Mouse (Mus musculus): Measurements from ENCODE around the gene Drosha. TPM values are rescaled to one million over a fixed set of nuclear protein-coding genes. Genes with fewer than 3 reads are reported as not detected.

The Drosha gene
- polyA plus RNA-seq, 1 experiment from 2014 or later = 10.9 TPM

DNA sequence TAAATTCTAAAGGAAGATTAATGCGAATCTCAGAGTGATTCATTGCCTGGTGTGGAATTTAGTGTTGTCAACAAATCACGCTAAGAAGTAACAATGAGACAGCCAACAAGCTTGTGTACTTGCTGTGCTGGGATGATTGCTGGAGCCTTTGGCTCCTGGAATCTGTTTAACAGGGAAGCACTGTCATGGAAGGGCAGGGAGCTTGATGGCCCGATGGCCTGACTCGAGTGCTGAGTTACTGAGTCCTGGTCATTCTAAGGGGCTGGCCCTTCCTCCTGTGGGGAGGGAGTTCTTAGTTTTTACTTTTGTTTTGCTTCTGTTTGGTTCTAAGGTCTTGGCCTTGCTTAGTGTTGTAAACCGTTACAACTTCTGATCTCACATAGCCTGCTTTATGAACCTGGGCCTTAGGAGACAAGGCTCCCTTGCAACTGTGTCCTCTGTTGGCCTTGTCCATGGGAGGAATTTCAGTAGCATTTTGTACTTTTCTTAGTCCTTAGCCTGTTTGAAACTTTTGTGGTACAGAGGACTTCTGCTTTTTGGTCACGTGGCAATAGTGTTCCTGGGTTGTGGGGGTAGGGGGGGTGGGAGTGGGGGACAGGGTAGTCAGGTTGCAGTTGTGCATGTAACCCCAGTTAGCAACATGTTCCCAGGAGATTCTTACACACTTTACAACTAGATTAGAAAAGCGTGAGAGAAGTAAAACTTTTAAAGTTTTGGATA, 41.1 kb downstream of the Drosha start:
- WGBS (ENCODE audit: insufficient replicate concordance) = 65% methylated on average over 7 of the region's 7 CpGs

DNA sequence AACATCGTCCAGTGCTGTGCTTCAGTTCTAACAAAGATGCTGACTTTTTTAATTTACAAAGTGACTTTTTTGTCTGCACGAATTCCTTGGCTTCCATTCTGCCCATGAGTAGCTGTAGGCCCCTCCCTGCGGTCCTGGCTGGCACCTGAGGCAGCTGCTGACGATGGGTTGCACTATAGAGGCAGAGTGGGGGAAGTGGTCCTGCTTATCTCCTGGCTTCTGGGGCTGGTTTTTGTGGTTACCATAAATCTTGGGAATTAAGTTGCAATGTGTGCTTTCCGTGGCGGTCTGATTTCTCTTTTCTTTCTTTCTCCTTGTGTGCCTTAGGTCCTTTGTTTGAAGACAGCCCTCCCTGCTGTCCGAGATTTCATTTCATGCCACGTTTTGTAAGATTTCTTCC, 42.7 kb downstream of the Drosha start:
- no peak overlapping the region for H3K4me3 ChIP-seq (ENCODE audit: low read depth, low read length)
- no peaks in the 10 kb centered on the region for H3K27me3 ChIP-seq (ENCODE audit: control insufficient read depth, insufficient read depth, low read depth, low read length)
- 42% methylated on average over 8 of the region's 8 CpGs for WGBS (ENCODE audit: insufficient replicate concordance)
- H3K9ac ChIP-seq (ENCODE audit: low read depth, low read length) = no peak overlapping the region
- H3K9me3 ChIP-seq (replicated peaks; ENCODE audit: control insufficient read depth, low read length) = no peaks in the 10 kb centered on the region
- no peak for ATAC-seq (ENCODE audit: low read depth)
- H3K4me2 ChIP-seq (ENCODE audit: low read depth, low read length) = no peak overlapping the region
- peaks cover 9% of the 10 kb centered on the region for H3K36me3 ChIP-seq (ENCODE audit: control insufficient read depth, insufficient read depth)
- no peak overlapping the region for H3K27ac ChIP-seq (ENCODE audit: low read length)
- H3K4me1 ChIP-seq (ENCODE audit: control insufficient read depth, low read depth, low read length) = no peaks in the 10 kb centered on the region

More for the DNA sequence above, 41.1 kb downstream of the Drosha start:
- no peak overlapping the region for H3K27ac ChIP-seq (ENCODE audit: low read length)
- H3K9ac ChIP-seq (ENCODE audit: low read depth, low read length) = no peak overlapping the region
- no peaks in the 10 kb centered on the region for H3K27me3 ChIP-seq (ENCODE audit: control insufficient read depth, insufficient read depth, low read depth, low read length)
- no peaks in the 10 kb centered on the region for H3K9me3 ChIP-seq (replicated peaks; ENCODE audit: control insufficient read depth, low read length)
- no peak for ATAC-seq (ENCODE audit: low read depth)
- no peaks in the 10 kb centered on the region for H3K4me1 ChIP-seq (ENCODE audit: control insufficient read depth, low read depth, low read length)
- H3K36me3 ChIP-seq (ENCODE audit: control insufficient read depth, insufficient read depth) = peaks cover 18% of the 10 kb centered on the region
- H3K4me2 ChIP-seq (ENCODE audit: low read depth, low read length) = no peak overlapping the region
- H3K4me3 ChIP-seq (ENCODE audit: low read depth, low read length) = no peak overlapping the region

DNA sequence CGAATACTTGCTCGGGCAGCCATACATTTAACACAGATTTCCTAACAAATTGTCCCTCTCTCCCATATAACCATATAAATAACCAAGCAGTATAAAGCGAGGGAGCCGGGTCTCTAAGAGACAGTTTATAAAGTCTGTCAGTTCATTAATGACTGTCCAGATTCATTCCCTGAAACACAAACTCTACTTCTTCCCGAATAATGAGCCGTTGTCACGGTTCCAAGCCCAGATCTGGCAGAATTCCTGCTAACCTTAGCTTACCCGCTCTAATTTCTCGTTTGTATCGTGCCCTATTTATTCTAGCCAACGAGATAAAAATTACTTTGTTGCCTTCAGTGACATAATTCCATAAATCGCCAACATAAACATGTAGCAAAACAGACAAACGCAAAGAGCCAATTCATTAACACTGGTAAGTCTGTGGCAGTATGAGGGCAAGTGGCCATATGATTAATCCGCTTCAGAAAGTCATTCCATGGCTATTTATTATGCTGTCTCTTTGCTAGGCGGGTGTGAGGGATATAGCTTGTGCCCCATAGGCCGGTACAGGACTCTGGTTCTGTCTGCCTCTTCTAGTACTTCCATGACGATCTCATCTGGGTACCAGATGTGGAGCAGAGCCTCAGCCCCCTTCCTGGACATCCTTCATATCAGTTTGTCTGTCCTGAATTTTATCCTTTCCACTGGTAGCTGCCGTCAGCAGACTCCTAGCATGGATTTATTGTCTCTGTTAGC, 51.0 kb downstream of the Drosha start:
- WGBS (ENCODE audit: insufficient replicate concordance) = 78% methylated on average over 18 of the region's 18 CpGs
- no peaks in the 10 kb centered on the region for H3K27me3 ChIP-seq (ENCODE audit: control insufficient read depth, insufficient read depth, low read depth, low read length)
- no peaks in the 10 kb centered on the region; the same call in 1 of the 2 replicates for H3K36me3 ChIP-seq (ENCODE audit: control insufficient read depth, insufficient read depth)
- H3K4me1 ChIP-seq (ENCODE audit: control insufficient read depth, low read depth, low read length) = no peaks in the 10 kb centered on the region
- no peak overlapping the region for H3K9ac ChIP-seq (ENCODE audit: low read depth, low read length)
- no peaks in the 10 kb centered on the region for H3K9me3 ChIP-seq (replicated peaks; ENCODE audit: control insufficient read depth, low read length)
- no peak overlapping the region for H3K27ac ChIP-seq (ENCODE audit: low read length)
- H3K4me3 ChIP-seq (ENCODE audit: low read depth, low read length) = no peak overlapping the region
- no peak for ATAC-seq (ENCODE audit: low read depth)
- H3K4me2 ChIP-seq (ENCODE audit: low read depth, low read length) = no peak overlapping the region

DNA sequence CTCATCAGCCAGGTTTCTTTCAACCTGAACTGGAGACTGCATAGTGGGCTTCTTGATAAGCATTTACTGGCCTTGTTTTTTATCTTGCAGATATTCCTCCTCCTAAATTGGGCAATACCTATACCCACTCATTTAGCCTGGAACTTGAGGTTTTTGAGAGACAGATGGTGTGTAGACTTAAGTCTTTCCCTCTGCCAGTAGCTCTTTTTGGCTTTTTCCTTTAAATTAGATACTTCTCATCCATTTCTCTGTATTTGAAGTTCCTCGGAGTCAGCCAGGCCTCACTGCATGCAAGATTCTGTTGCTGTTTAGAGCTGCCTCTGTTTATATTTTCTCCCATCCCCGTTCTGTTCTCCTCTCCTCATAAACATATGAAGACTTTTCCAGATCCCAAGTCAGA, 51.7 kb downstream of the Drosha start:
- no peak overlapping the region for H3K4me2 ChIP-seq (ENCODE audit: low read depth, low read length)
- no peaks in the 10 kb centered on the region for H3K4me1 ChIP-seq (ENCODE audit: control insufficient read depth, low read depth, low read length)
- H3K9me3 ChIP-seq (replicated peaks; ENCODE audit: control insufficient read depth, low read length) = no peaks in the 10 kb centered on the region
- H3K27me3 ChIP-seq (ENCODE audit: control insufficient read depth, insufficient read depth, low read depth, low read length) = no peaks in the 10 kb centered on the region
- no peak for ATAC-seq (ENCODE audit: low read depth)
- no peaks in the 10 kb centered on the region; the same call in 1 of the 2 replicates for H3K36me3 ChIP-seq (ENCODE audit: control insufficient read depth, insufficient read depth)
- no peak overlapping the region for H3K4me3 ChIP-seq (ENCODE audit: low read depth, low read length)
- no peak overlapping the region for H3K27ac ChIP-seq (ENCODE audit: low read length)
- WGBS (ENCODE audit: insufficient replicate concordance) = 80% methylated on average over 2 of the region's 2 CpGs
- no peak overlapping the region for H3K9ac ChIP-seq (ENCODE audit: low read depth, low read length)

DNA sequence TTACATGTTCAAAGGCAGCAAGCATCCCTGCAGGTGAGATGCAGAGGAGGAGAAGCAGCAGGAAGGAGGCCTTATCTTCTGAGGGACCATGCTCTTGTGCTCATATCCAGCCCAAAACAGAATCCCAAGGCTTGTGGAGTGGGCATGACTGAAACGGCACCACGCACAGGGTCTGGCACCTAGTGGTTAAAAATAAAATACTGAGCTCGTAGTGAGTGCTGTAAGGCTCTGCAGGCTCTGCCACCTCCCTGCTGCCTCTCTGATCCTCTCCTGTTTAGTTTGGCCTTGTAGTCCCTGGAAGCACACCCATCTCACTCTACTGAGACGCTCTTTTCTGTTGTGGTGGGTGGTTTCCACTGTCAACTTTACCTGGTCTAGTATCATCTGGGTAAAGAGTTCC, 52.3 kb downstream of the Drosha start:
- H3K4me2 ChIP-seq (ENCODE audit: low read depth, low read length) = no peak overlapping the region
- H3K36me3 ChIP-seq (ENCODE audit: control insufficient read depth, insufficient read depth) = peaks cover under 1% of the 10 kb centered on the region; the same call in 1 of the 2 replicates
- H3K9ac ChIP-seq (ENCODE audit: low read depth, low read length) = no peak overlapping the region
- H3K9me3 ChIP-seq (replicated peaks; ENCODE audit: control insufficient read depth, low read length) = no peaks in the 10 kb centered on the region
- ATAC-seq (ENCODE audit: low read depth) = no peak
- H3K4me1 ChIP-seq (ENCODE audit: control insufficient read depth, low read depth, low read length) = no peaks in the 10 kb centered on the region
- H3K27ac ChIP-seq (ENCODE audit: low read length) = no peak overlapping the region
- WGBS (ENCODE audit: insufficient replicate concordance) = 78% methylated on average over 4 of the region's 4 CpGs
- H3K27me3 ChIP-seq (ENCODE audit: control insufficient read depth, insufficient read depth, low read depth, low read length) = no peaks in the 10 kb centered on the region
- H3K4me3 ChIP-seq (ENCODE audit: low read depth, low read length) = no peak overlapping the region

DNA sequence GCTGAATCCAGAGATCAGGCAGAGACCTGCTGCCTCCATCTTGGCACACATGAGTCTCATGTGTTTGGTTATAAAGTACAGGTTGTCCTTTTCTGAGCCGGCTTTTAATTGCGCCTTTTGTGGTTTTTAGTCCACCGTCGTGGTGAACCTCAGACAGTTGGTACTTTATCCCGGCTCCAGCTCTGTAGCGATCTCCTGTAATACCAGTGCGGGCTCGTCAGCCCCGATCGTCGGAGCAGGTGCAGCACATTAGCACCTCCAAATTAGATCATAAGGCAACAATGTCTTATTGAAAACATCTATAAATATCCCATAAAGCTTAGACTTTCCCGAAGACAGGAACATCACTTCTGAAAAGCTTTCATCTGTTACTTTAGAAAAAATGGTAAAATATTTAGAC, 53.3 kb downstream of the Drosha start:
- no peak overlapping the region for H3K9ac ChIP-seq (ENCODE audit: low read depth, low read length)
- no peaks in the 10 kb centered on the region for H3K27me3 ChIP-seq (ENCODE audit: control insufficient read depth, insufficient read depth, low read depth, low read length)
- H3K9me3 ChIP-seq (replicated peaks; ENCODE audit: control insufficient read depth, low read length) = no peaks in the 10 kb centered on the region
- no peak for ATAC-seq (ENCODE audit: low read depth)
- peaks cover 6% of the 10 kb centered on the region; the same call in 1 of the 2 replicates for H3K36me3 ChIP-seq (ENCODE audit: control insufficient read depth, insufficient read depth)
- 72% methylated on average over 12 of the region's 12 CpGs for WGBS (ENCODE audit: insufficient replicate concordance)
- no peak overlapping the region for H3K4me3 ChIP-seq (ENCODE audit: low read depth, low read length)
- no peaks in the 10 kb centered on the region for H3K4me1 ChIP-seq (ENCODE audit: control insufficient read depth, low read depth, low read length)
- no peak overlapping the region for H3K4me2 ChIP-seq (ENCODE audit: low read depth, low read length)
- no peak overlapping the region for H3K27ac ChIP-seq (ENCODE audit: low read length)

DNA sequence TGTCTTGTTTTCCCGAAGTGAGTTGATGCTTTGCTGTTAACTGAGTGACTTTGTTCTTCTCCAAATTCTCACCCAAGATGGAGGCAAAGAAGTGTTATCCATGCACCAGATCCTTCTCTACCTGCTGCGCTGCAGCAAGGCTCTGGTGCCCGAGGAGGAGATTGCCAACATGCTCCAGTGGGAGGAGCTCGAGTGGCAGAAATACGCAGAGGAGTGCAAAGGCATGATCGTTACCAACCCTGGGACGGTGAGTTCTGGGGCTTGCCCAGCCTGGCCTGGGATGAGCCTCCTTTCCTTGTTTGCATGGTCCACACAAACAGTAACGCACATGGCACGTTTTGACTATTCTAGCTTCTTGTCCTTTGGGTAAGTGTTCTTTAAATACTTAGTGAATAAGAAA, 54.0 kb downstream of the Drosha start:
- Histone ChIP-seq H3K36me3 (ENCODE audit: control insufficient read depth, insufficient read depth) (peaks cover 6% of the 10 kb centered on the region; the same call in 1 of the 2 replicates), H3K4me2 (ENCODE audit: low read depth, low read length) (no peak overlapping the region), H3K4me3 (ENCODE audit: low read depth, low read length) (no peak overlapping the region), H3K9ac (ENCODE audit: low read depth, low read length) (no peak overlapping the region), H3K9me3 (replicated peaks; ENCODE audit: control insufficient read depth, low read length) (no peaks in the 10 kb centered on the region), H3K27me3 (ENCODE audit: control insufficient read depth, insufficient read depth, low read depth, low read length) (no peaks in the 10 kb centered on the region), H3K27ac (ENCODE audit: low read length) (no peak overlapping the region), H3K4me1 (ENCODE audit: control insufficient read depth, low read depth, low read length) (no peaks in the 10 kb centered on the region)
- no peak for ATAC-seq (ENCODE audit: low read depth)
- 81% methylated on average over 9 of the region's 9 CpGs for WGBS (ENCODE audit: insufficient replicate concordance)

DNA sequence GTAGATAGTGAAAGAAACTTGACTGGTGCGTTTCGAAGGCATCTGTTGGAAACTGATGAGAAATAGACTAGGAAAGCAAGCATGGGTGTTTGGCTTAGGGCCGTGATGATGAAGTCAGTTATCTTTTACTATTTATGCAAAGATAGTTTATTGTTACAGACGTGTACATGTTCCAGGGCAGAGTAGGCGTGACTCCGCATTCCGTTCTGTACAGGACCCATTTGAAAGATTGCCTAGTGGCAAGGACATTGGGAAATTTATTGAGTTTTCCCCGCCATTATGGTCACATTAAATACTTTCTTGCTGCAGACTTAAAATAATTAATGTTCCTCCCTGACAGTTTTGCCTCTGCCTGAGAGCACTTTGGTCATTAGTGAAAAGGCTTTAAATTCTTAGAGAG, 55.3 kb downstream of the Drosha start:
- no peak for ATAC-seq (ENCODE audit: low read depth)
- Histone ChIP-seq H3K9ac (ENCODE audit: low read depth, low read length) (no peak overlapping the region), H3K36me3 (ENCODE audit: control insufficient read depth, insufficient read depth) (peaks cover 9% of the 10 kb centered on the region), H3K27me3 (ENCODE audit: control insufficient read depth, insufficient read depth, low read depth, low read length) (no peaks in the 10 kb centered on the region), H3K4me2 (ENCODE audit: low read depth, low read length) (no peak overlapping the region), H3K4me3 (ENCODE audit: low read depth, low read length) (no peak overlapping the region), H3K27ac (ENCODE audit: low read length) (no peak overlapping the region), H3K4me1 (ENCODE audit: control insufficient read depth, low read depth, low read length) (no peaks in the 10 kb centered on the region), H3K9me3 (replicated peaks; ENCODE audit: control insufficient read depth, low read length) (no peaks in the 10 kb centered on the region)
- WGBS (ENCODE audit: insufficient replicate concordance) = 81% methylated on average over 8 of the region's 8 CpGs

DNA sequence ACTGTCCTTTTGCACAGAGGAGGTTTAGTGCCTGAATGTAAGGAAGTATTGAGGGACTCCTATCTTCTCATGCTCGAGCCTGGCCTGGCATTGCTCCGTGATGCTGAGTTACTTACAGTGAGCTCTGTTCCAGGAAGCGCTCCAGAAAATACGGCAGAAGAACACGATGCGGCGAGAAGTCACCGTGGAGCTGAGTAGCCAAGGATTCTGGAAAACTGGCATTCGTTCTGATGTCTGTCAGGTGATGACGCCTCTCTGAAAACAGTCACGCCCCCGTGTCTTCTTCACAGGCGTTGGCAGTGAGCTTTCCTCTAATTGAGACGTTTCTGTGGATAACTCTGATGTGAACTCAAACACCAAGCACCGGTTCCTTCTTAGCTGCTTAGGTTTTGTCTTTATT, 60.2 kb downstream of the Drosha start:
- Histone ChIP-seq H3K27ac (ENCODE audit: low read length) (no peak overlapping the region), H3K4me1 (ENCODE audit: control insufficient read depth, low read depth, low read length) (no peaks in the 10 kb centered on the region), H3K4me2 (ENCODE audit: low read depth, low read length) (no peak overlapping the region), H3K4me3 (ENCODE audit: low read depth, low read length) (no peak overlapping the region), H3K36me3 (ENCODE audit: control insufficient read depth, insufficient read depth) (peaks cover 16% of the 10 kb centered on the region), H3K27me3 (ENCODE audit: control insufficient read depth, insufficient read depth, low read depth, low read length) (no peaks in the 10 kb centered on the region), H3K9me3 (replicated peaks; ENCODE audit: control insufficient read depth, low read length) (no peaks in the 10 kb centered on the region), H3K9ac (ENCODE audit: low read depth, low read length) (no peak overlapping the region)
- no peak for ATAC-seq (ENCODE audit: low read depth)
- 79% methylated on average over 15 of the region's 15 CpGs for WGBS (ENCODE audit: insufficient replicate concordance)

All from liver, embryonic 16.5 days (tissue).